Mouse (Mus musculus) testis, adult 2 months (tissue): ENCODE results near the gene Hspb9.

Experiments used
- CTCF ChIP-seq: fragments of 200-500 bp; IDR thresholded peaks from 2 replicates; pipeline ENCODE4 v1.5.1; 2012; ENCODE audit warnings: low read depth, mild to moderate bottlenecking, inconsistent platforms, low read length, moderate library complexity; ENCODE audit not compliant: control insufficient read depth, insufficient read depth, insufficient replicate concordance
- POLR2A ChIP-seq: fragments of 200-500 bp; IDR thresholded peaks from 2 replicates; pipeline ENCODE4 v1.6.1; 2012; ENCODE audit warnings: low read depth, mild to moderate bottlenecking, inconsistent platforms, low read length, moderate library complexity; ENCODE audit not compliant: control insufficient read depth

- TF ChIP-seq POLR2A (no peak), CTCF (no peak)
Observed at GRCm38 (mm10) chr11:100702906-100703305, 10.7 kb upstream of the Hspb9 start.
